Mouse (Mus musculus): ENCODE data around the gene Lrp10. TPM values are rescaled to one million over a fixed set of nuclear protein-coding genes. Genes with fewer than 3 reads are reported as not detected.
A peak's percentile ranks its signal among the peaks of the same experiment; 100 is the strongest.

The Lrp10 gene
- polyA plus RNA-seq, 1 experiment from 2014 or later, result 30.1 TPM

DNA sequence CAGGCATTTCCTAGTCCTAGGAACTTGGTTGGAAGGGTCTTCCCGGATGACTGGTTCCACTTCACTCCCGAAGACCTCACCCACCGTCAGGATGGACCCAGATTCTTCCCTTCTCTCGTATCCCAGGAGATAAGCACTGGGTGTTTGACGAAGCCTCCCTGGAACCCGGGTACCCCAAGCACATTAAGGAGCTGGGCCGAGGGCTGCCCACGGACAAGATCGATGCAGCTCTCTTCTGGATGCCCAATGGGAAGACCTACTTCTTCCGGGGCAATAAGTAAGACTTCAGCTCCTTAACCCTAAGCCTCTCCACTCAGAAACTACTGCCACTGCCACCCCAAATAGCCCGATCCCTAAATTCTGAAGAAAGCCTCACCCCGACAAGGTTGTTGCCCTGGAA lies 24.8 kb upstream of the Lrp10 start:
- no peak for ATAC-seq (ENCODE audit: low read depth)
- no peak overlapping the region for H3K27ac ChIP-seq (replicated peaks)
- peaks cover 17% of the 10 kb centered on the region for H3K4me1 ChIP-seq (replicated peaks)
- H3K9ac ChIP-seq, result no peak overlapping the region
- WGBS, result 83% methylated on average over 12 of the region's 12 CpGs
- H3K9me3 ChIP-seq, result no peaks in the 10 kb centered on the region
- peaks cover 26% of the 10 kb centered on the region for H3K36me3 ChIP-seq
- no peaks in the 10 kb centered on the region for H3K27me3 ChIP-seq
- H3K4me2 ChIP-seq, result no peak overlapping the region
- no peak overlapping the region for H3K4me3 ChIP-seq

DNA sequence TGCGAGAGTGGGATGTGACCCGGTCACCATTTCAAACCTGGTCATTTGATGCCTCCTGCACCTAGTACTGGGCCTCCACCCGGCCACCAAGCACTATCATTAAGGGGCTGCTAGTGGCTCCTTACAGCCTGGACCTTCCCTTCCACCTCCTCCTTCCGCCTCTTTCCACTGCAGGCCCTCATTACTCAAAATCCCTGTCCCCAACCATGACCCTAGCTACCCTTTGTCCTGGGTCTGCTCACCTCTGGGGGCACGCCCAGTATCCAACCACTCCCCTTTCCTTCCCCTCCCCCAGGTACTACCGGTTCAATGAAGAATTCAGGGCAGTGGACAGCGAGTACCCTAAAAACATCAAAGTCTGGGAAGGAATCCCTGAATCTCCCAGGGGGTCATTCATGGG lies 24.3 kb upstream of the Lrp10 start:
- 54% methylated on average over 7 of the region's 7 CpGs for WGBS
- no peak for ATAC-seq (ENCODE audit: low read depth)
- H3K4me3 ChIP-seq, result no peak overlapping the region

GRCm38 (mm10) chr14:54440538-54440937 lies 23.4 kb upstream of the Lrp10 start:
- WGBS, result 89% methylated on average over 14 of the region's 14 CpGs
- ATAC-seq (ENCODE audit: low read depth), result no peak

More for the DNA sequence above, 24.3 kb upstream of the Lrp10 start:
- no peak overlapping the region for H3K27ac ChIP-seq (replicated peaks)
- no peaks in the 10 kb centered on the region for H3K27me3 ChIP-seq
- H3K36me3 ChIP-seq, result peaks cover 26% of the 10 kb centered on the region
- no peak overlapping the region for H3K9ac ChIP-seq
- H3K9me3 ChIP-seq, result no peaks in the 10 kb centered on the region
- H3K4me1 ChIP-seq (replicated peaks), result peaks cover 13% of the 10 kb centered on the region
- H3K4me2 ChIP-seq, result no peak overlapping the region

DNA sequence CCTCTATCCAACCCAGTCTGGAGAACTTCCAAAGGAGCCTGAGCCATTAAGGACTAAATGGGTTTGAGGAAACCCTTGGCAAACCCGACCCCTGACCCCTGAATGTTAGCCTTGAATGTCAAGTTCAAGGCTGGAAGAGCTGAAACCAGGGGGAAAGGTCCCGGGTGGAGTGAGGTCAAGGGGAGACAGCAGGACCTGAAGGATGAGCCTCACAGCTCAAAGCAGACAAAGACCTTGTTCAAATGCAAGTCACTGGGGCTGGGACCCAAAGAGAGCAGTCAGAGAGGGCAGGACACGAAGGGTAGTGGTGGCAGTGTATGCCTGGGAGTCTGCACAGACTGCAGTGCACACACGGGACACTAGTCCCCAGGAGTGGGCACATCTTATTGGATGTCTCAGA lies 22.6 kb upstream of the Lrp10 start:
- H3K4me2 ChIP-seq, result no peak overlapping the region
- H3K27me3 ChIP-seq, result no peaks in the 10 kb centered on the region
- no peak overlapping the region for H3K9ac ChIP-seq
- H3K9me3 ChIP-seq, result no peaks in the 10 kb centered on the region
- no peak overlapping the region for H3K27ac ChIP-seq (replicated peaks)
- 81% methylated on average over 4 of the region's 4 CpGs for WGBS
- no peak for ATAC-seq (ENCODE audit: low read depth)
- peaks cover 26% of the 10 kb centered on the region for H3K36me3 ChIP-seq
- H3K4me3 ChIP-seq, result no peak overlapping the region
- H3K4me1 ChIP-seq (replicated peaks), result peaks cover 12% of the 10 kb centered on the region

More at GRCm38 (mm10) chr14:54440538-54440937, 23.4 kb upstream of the Lrp10 start:
- Histone ChIP-seq H3K9me3 (no peaks in the 10 kb centered on the region), H3K4me3 (no peak overlapping the region), H3K27ac (replicated peaks) (no peak overlapping the region), H3K4me1 (replicated peaks) (peaks cover 12% of the 10 kb centered on the region), H3K9ac (no peak overlapping the region), H3K27me3 (no peaks in the 10 kb centered on the region), H3K36me3 (peaks cover 26% of the 10 kb centered on the region), H3K4me2 (no peak overlapping the region)

GRCm38 (mm10) chr14:54442548-54442947 lies 21.4 kb upstream of the Lrp10 start:
- no peak for ATAC-seq (ENCODE audit: low read depth)
- Histone ChIP-seq H3K4me2 (no peak overlapping the region), H3K9ac (no peak overlapping the region), H3K4me1 (replicated peaks) (peaks cover 12% of the 10 kb centered on the region), H3K36me3 (peaks cover 26% of the 10 kb centered on the region), H3K9me3 (no peaks in the 10 kb centered on the region), H3K27me3 (no peaks in the 10 kb centered on the region), H3K27ac (replicated peaks) (no peak overlapping the region), H3K4me3 (no peak overlapping the region)
- WGBS, result 87% methylated on average over 3 of the region's 3 CpGs

DNA sequence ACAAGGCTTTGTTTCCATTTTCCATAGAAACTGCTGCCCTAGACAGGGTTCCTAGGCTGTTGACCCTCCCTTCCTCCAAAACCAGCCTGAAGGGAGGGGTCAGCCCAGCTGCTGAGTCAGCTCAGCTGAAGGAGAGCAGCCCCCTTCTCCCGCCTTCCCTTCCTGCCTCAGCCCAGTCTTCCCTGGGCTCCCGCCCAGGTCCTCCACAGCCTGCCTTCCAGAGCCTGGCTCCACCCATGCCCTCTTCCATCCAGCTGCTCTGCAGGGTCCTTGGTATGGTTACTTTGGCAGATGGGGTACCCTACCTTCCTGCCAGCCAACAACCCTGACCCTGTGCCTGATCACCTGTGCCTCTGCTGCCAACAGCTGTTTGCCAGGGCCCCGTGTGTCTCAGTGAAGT lies 20.7 kb upstream of the Lrp10 start:
- Histone ChIP-seq H3K9me3 (no peaks in the 10 kb centered on the region), H3K4me1 (replicated peaks) (peaks cover 12% of the 10 kb centered on the region), H3K27me3 (no peaks in the 10 kb centered on the region), H3K27ac (replicated peaks) (no peak overlapping the region; the same call in 1 of the 2 replicates), H3K9ac (no peak overlapping the region), H3K36me3 (peaks cover 26% of the 10 kb centered on the region), H3K4me3 (no peak overlapping the region), H3K4me2 (no peak overlapping the region)
- 37% methylated on average over 3 of the region's 3 CpGs for WGBS
- ATAC-seq (ENCODE audit: low read depth), result 0 out of 2 replicates have a peak, but pooled peaks have one; percentile 25

GRCm38 (mm10) chr14:54443712-54444618 lies 20.0 kb upstream of the Lrp10 start:
- Histone ChIP-seq H3K4me3 (no peak overlapping the region), H3K9ac (no peak overlapping the region), H3K27ac (replicated peaks) (no peak overlapping the region), H3K36me3 (peaks cover 19% of the 10 kb centered on the region), H3K27me3 (no peaks in the 10 kb centered on the region), H3K4me2 (no peak overlapping the region), H3K4me1 (replicated peaks) (peaks cover 12% of the 10 kb centered on the region), H3K9me3 (no peaks in the 10 kb centered on the region)
- WGBS, result 58% methylated on average over 15 of the region's 15 CpGs
- 0 out of 2 replicates have a peak, but pooled peaks have one; percentile 36 for ATAC-seq (ENCODE audit: low read depth)

DNA sequence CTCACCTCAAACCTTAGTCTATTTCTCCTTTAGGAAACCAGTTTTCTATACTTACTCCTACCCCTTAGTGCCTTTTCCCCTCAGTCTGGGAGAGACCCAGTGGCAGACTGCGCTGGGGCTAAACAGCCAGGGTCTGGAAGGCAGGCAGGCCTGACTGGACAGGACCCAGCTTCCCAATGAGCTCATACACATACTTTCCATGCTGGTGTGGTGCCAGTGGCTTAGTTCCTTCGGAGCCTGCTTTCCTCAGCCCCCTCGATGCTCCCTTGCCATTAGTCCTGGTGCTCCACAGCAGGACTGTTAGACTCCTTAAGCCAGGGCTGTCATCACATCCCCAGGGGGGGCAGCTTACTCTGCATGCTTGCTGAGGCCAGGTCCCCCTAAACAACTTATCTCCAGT lies 18.5 kb upstream of the Lrp10 start:
- Histone ChIP-seq H3K27me3 (no peaks in the 10 kb centered on the region), H3K4me1 (replicated peaks) (peaks cover 12% of the 10 kb centered on the region), H3K9ac (no peak overlapping the region), H3K36me3 (peaks cover 4% of the 10 kb centered on the region; the same call in 1 of the 2 replicates), H3K4me3 (no peak overlapping the region), H3K4me2 (no peak overlapping the region), H3K9me3 (no peaks in the 10 kb centered on the region), H3K27ac (replicated peaks) (no peak overlapping the region)
- 67% methylated on average over 3 of the region's 3 CpGs for WGBS
- ATAC-seq (ENCODE audit: low read depth), result no peak

DNA sequence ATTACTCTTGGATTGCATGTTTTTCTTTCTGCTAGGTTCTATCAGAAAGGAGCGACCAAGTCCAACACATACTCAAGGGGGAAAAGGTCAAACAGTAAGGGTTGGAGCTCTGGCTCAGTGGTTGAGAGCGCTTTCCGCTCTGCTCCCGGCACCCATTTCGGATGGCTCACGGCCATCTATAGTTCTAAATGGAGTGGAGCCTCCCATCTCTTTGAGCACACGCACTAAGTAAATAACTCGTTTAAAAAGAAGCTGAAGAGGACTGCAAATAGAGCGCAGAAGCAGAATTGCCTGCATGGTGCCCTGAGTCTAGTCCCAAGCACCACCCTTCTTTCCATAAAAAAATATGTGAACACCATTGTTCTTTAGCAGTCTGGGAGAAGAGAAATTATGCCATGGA lies 10.4 kb upstream of the Lrp10 start:
- H3K4me2 ChIP-seq, result no peak overlapping the region
- WGBS, result 87% methylated on average over 9 of the region's 9 CpGs
- no peaks in the 10 kb centered on the region for H3K9me3 ChIP-seq
- H3K4me3 ChIP-seq, result no peak overlapping the region
- ATAC-seq (ENCODE audit: low read depth), result no peak
- H3K27me3 ChIP-seq, result no peaks in the 10 kb centered on the region
- H3K27ac ChIP-seq (replicated peaks), result no peak overlapping the region
- H3K9ac ChIP-seq, result no peak overlapping the region
- no peaks in the 10 kb centered on the region for H3K36me3 ChIP-seq
- no peaks in the 10 kb centered on the region for H3K4me1 ChIP-seq (replicated peaks)

GRCm38 (mm10) chr14:54454669-54455528 lies 9.0 kb upstream of the Lrp10 start:
- Histone ChIP-seq H3K9me3 (no peaks in the 10 kb centered on the region), H3K36me3 (no peaks in the 10 kb centered on the region), H3K4me2 (no peak overlapping the region), H3K9ac (no peak overlapping the region), H3K27me3 (no peaks in the 10 kb centered on the region), H3K27ac (replicated peaks) (no peak overlapping the region), H3K4me1 (replicated peaks) (no peaks in the 10 kb centered on the region), H3K4me3 (no peak overlapping the region)
- no peak for ATAC-seq (ENCODE audit: low read depth)
- WGBS, result 90% methylated on average over 11 of the region's 11 CpGs

- Histone ChIP-seq H3K9me3 (no peaks in the 10 kb centered on the region), H3K4me1 (replicated peaks) (no peaks in the 10 kb centered on the region), H3K27me3 (no peaks in the 10 kb centered on the region), H3K9ac (no peak overlapping the region), H3K36me3 (no peaks in the 10 kb centered on the region), H3K27ac (replicated peaks) (no peak overlapping the region), H3K4me2 (no peak overlapping the region), H3K4me3 (no peak overlapping the region)
- 88% methylated on average over 14 of the region's 14 CpGs for WGBS
- no peak for ATAC-seq (ENCODE audit: low read depth)
Measured at GRCm38 (mm10) chr14:54457907-54458569, 5.9 kb upstream of the Lrp10 start.

DNA sequence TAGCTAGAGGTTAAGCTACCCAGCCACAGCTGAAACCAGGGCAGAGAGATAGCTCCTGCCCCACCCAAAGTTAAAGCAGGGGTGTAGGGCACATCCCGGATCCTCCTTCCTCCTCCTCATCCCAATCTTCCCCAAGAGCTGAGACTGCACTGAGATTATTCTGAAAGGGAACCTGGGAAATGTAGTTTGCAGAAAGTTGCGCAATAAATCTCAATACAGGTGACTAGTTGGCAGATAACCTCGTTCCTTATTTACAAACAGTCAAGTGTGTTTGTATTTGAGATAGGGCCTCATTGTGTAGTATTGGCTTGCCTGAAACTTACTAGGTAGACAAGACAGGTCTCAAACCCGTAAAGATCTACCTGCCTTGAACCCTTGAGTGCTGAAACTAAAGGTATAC lies 1.8 kb upstream of the Lrp10 start:
- ATAC-seq (ENCODE audit: low read depth), result no peak
- Histone ChIP-seq H3K4me1 (replicated peaks) (peaks cover 16% of the 10 kb centered on the region), H3K9ac (no peak overlapping the region), H3K4me3 (no peak overlapping the region), H3K27ac (replicated peaks) (no peak overlapping the region), H3K27me3 (no peaks in the 10 kb centered on the region), H3K9me3 (no peaks in the 10 kb centered on the region), H3K36me3 (0 out of 2 replicates have a peak, but pooled peaks cover 3% of the 10 kb centered on the region), H3K4me2 (no peak overlapping the region)
- 82% methylated on average over 4 of the region's 4 CpGs for WGBS
